Mouse (Mus musculus) lung, embryonic 16.5 days (tissue): ENCODE results near the gene Armcx3. TPM values are rescaled to one million over a fixed set of nuclear protein-coding genes. Genes with fewer than 3 reads are reported as not detected.
A peak's percentile ranks its signal among the peaks of the same experiment; 100 is the strongest.
"Not testable (repeated sequence)": the region's sequence is repeated elsewhere in the genome, so short reads cannot be mapped to it uniquely, and the experiment has no call there.

Experiments
- ATAC-seq: fragments of 200-750 bp; cut with Nextera tagmentation; 2 replicates; pipeline ENCODE4 v1.8.0; 2017; ENCODE audit warnings: low read depth, mild to moderate bottlenecking, moderate library complexity
- H3K27ac ChIP-seq: fragments of 300-500 bp; sonication (generic); 2 replicates; pipeline ENCODE4 v1.5.1; 2014; ENCODE audit warnings: mild to moderate bottlenecking, control low read depth, low read length
- H3K27me3 ChIP-seq: fragments of 300-500 bp; sonication (generic); 2 replicates; pipeline ENCODE4 v1.6.1; 2014; ENCODE audit warnings: low read depth, low read length, mixed read lengths; ENCODE audit not compliant: control insufficient read depth, insufficient read depth
- H3K36me3 ChIP-seq: fragments of 300-500 bp; sonication (generic); 2 replicates; pipeline ENCODE4 v1.6.1; 2014; ENCODE audit warnings: low read length; ENCODE audit not compliant: control insufficient read depth, insufficient read depth
- H3K4me1 ChIP-seq: fragments of 300-500 bp; sonication (generic); replicated peaks from 2 replicates; pipeline ENCODE4 v1.6.1; 2014; ENCODE audit warnings: low read length, mixed read lengths; ENCODE audit not compliant: control insufficient read depth, insufficient read depth
- H3K4me2 ChIP-seq: fragments of 300-500 bp; sonication (generic); 2 replicates; pipeline ENCODE4 v1.6.1; 2014; ENCODE audit warnings: low read depth, low read length, control low read depth
- H3K4me3 ChIP-seq: fragments of 300-500 bp; sonication (generic); 2 replicates; pipeline ENCODE4 v1.5.1; 2014; ENCODE audit warnings: mild to moderate bottlenecking, low read length, control low read depth
- H3K9ac ChIP-seq: fragments of 300-500 bp; sonication (generic); 2 replicates; pipeline ENCODE4 v1.6.1; 2014; ENCODE audit warnings: low read length, control low read depth
- H3K9me3 ChIP-seq: fragments of 300-500 bp; sonication (generic); 2 replicates; pipeline ENCODE4 v1.6.1; 2016; ENCODE audit warnings: low read length; ENCODE audit not compliant: control insufficient read depth
- WGBS: fragments of 180-500 bp; shearing (Covaris S2); extraction: QIAGEN DNeasy Blood & Tissue Kit; methylation state at CpG from one replicate; pipeline ENCODE4 v1.1.7; 2014; 5-methylcytosine and 5-hydroxymethylcytosine counted together
- polyA plus RNA-seq: library from polyadenylated mRNA; unstranded; fragments of >200 nt; fragmentation: Nextera tagmentation; extraction: Ambion mirVana; gene quantifications from 2 replicates; pipeline ENCODE4 v1.2.1, GENCODE M21; 2015

The Armcx3 gene
- 72.4 and 75.8 TPM in 2 replicates for polyA plus RNA-seq

GRCm38 (mm10) chrX:134756434-134757292, at the start of gene Armcx3:
Armcx3 (plus strand) TSS chrX:134756595.
- ATAC-seq, result peak; percentile 97
- Histone ChIP-seq H3K27ac (peak within 1 kb of the TSS; percentile 75), H3K4me2 (peak within 1 kb of the TSS; percentile 47), H3K9me3 (no peaks in the 10 kb centered on the region), H3K4me3 (peak within 1 kb of the TSS; percentile 74), H3K9ac (peak within 1 kb of the TSS; percentile 80), H3K36me3 (no peaks in the 10 kb centered on the region), H3K4me1 (no peaks in the 10 kb centered on the region; the same call in 1 of the 2 replicates), H3K27me3 (no peaks in the 10 kb centered on the region)
- WGBS, result 19% methylated on average over 45 of the region's 46 CpGs

GRCm38 (mm10) chrX:134716863-134717262, 39.5 kb upstream of the Armcx3 start:
- no peak overlapping the region for H3K4me2 ChIP-seq
- H3K27ac ChIP-seq, result no peak overlapping the region
- WGBS, result 41% methylated on average over 3 of the region's 3 CpGs

GRCm38 (mm10) chrX:134717752-134718308, 38.6 kb upstream of the Armcx3 start, which contains the start of gene Armcx1:
Armcx1 (plus strand) TSS chrX:134717963.
- ATAC-seq, result peak; percentile 96
- Histone ChIP-seq H3K4me1 (no peaks in the 10 kb centered on the region), H3K27ac (peak within 1 kb of the TSS; percentile 94), H3K4me3 (peak within 1 kb of the TSS; percentile 58), H3K27me3 (no peaks in the 10 kb centered on the region), H3K4me2 (peak within 1 kb of the TSS; percentile 57), H3K36me3 (peaks cover 6% of the 10 kb centered on the region; the same call in 1 of the 2 replicates), H3K9me3 (no peaks in the 10 kb centered on the region), H3K9ac (peak within 1 kb of the TSS; percentile 69)
- 12% methylated on average over 16 of the region's 16 CpGs for WGBS

More at GRCm38 (mm10) chrX:134716863-134717262, 39.5 kb upstream of the Armcx3 start:
- Histone ChIP-seq H3K4me3 (no peak overlapping the region), H3K36me3 (peaks cover 6% of the 10 kb centered on the region; the same call in 1 of the 2 replicates), H3K4me1 (no peaks in the 10 kb centered on the region), H3K27me3 (no peaks in the 10 kb centered on the region), H3K9ac (no peak overlapping the region), H3K9me3 (no peaks in the 10 kb centered on the region)
- ATAC-seq, result no peak

- Histone ChIP-seq H3K4me1 (no peaks in the 10 kb centered on the region), H3K4me3 (peak overlapping the region; percentile 58), H3K4me2 (peak overlapping the region; percentile 57), H3K9me3 (no peaks in the 10 kb centered on the region), H3K27me3 (no peaks in the 10 kb centered on the region), H3K36me3 (peaks cover 6% of the 10 kb centered on the region; the same call in 1 of the 2 replicates), H3K27ac (peak overlapping the region; percentile 94), H3K9ac (peak overlapping the region; percentile 69)
- 25% methylated on average over 14 of the region's 14 CpGs for WGBS
- peak; percentile 88 for ATAC-seq
Observed at GRCm38 (mm10) chrX:134718524-134718923, 37.9 kb upstream of the Armcx3 start.

- H3K9me3 ChIP-seq, H3K4me3 ChIP-seq, H3K4me2 ChIP-seq, H3K36me3 ChIP-seq, H3K27me3 ChIP-seq, H3K9ac ChIP-seq, H3K4me1 ChIP-seq, H3K27ac ChIP-seq: not testable (repeated sequence)
- ATAC-seq, result peak; percentile 79
- WGBS, result 18% methylated on average over 2 of the region's 2 CpGs
Observed at GRCm38 (mm10) chrX:134723762-134724161, 32.6 kb upstream of the Armcx3 start.

GRCm38 (mm10) chrX:134729778-134730177, 26.6 kb upstream of the Armcx3 start:
- H3K27ac ChIP-seq, result no peak overlapping the region
- 38% methylated on average over 4 of the region's 4 CpGs for WGBS
- H3K27me3 ChIP-seq, result no peaks in the 10 kb centered on the region
- no peak overlapping the region for H3K4me3 ChIP-seq
- no peaks in the 10 kb centered on the region for H3K9me3 ChIP-seq
- H3K9ac ChIP-seq, result no peak overlapping the region
- H3K36me3 ChIP-seq, result no peaks in the 10 kb centered on the region
- H3K4me2 ChIP-seq, result no peak overlapping the region
- no peaks in the 10 kb centered on the region for H3K4me1 ChIP-seq
- no peak for ATAC-seq

- H3K9ac ChIP-seq, result no peak overlapping the region
Observed at GRCm38 (mm10) chrX:134737796-134738195, 18.6 kb upstream of the Armcx3 start.

GRCm38 (mm10) chrX:134739160-134739559, 17.2 kb upstream of the Armcx3 start:
- no peak for ATAC-seq
- Histone ChIP-seq H3K4me1 (no peaks in the 10 kb centered on the region), H3K27me3 (peaks cover 2% of the 10 kb centered on the region; the same call in 1 of the 2 replicates), H3K4me2 (no peak overlapping the region), H3K9me3 (no peaks in the 10 kb centered on the region), H3K9ac (no peak overlapping the region), H3K27ac (no peak overlapping the region), H3K4me3 (no peak overlapping the region), H3K36me3 (no peaks in the 10 kb centered on the region)
- 54% methylated on average over 4 of the region's 4 CpGs for WGBS

More at GRCm38 (mm10) chrX:134737796-134738195, 18.6 kb upstream of the Armcx3 start:
- H3K27me3 ChIP-seq, result peaks cover 2% of the 10 kb centered on the region; the same call in 1 of the 2 replicates
- no peak overlapping the region for H3K27ac ChIP-seq
- ATAC-seq, result no peak
- no peaks in the 10 kb centered on the region for H3K9me3 ChIP-seq
- no peaks in the 10 kb centered on the region for H3K4me1 ChIP-seq
- no peaks in the 10 kb centered on the region for H3K36me3 ChIP-seq
- 93% methylated on average over 1 of the region's 1 CpGs for WGBS
- H3K4me2 ChIP-seq, result no peak overlapping the region
- H3K4me3 ChIP-seq, result no peak overlapping the region

- ATAC-seq, result no peak
- no peak overlapping the region for H3K27ac ChIP-seq
- no peaks in the 10 kb centered on the region for H3K36me3 ChIP-seq
- H3K27me3 ChIP-seq, result peaks cover 2% of the 10 kb centered on the region; the same call in 1 of the 2 replicates
- no peak overlapping the region for H3K9ac ChIP-seq
- no peak overlapping the region for H3K4me3 ChIP-seq
- no peak overlapping the region for H3K4me2 ChIP-seq
- 56% methylated on average over 5 of the region's 5 CpGs for WGBS
- no peaks in the 10 kb centered on the region for H3K9me3 ChIP-seq
- no peaks in the 10 kb centered on the region for H3K4me1 ChIP-seq
Observed at GRCm38 (mm10) chrX:134741862-134742261, 14.5 kb upstream of the Armcx3 start.
